Comparison of ENCODE assay signal across 24 mouse cellular contexts in genomic region chr13:103807464-103807863, GRCm38 (mm10). TPM values are rescaled to one million over a fixed set of nuclear protein-coding genes. Genes with fewer than 3 reads are reported as not detected.
DNase-seq lines count a peak whose midpoint lies in the region; ATAC-seq and TF ChIP-seq lines count a peak whose summit lies in the region.
"Had no signal": no experiment of that assay in that cellular context is flagged by ENCODE, and none has a peak within 500 bp of the region (broad histone marks: within the 10 kb centered on the region; RNA-seq: fewer than 3 reads in every experiment).

No protein-coding gene starts in this region.

- no peaks in the 10 kb centered on the region for H3K79me2 ChIP-seq in MEL (ENCODE audit: control insufficient read depth, insufficient read depth, low read length, poor library complexity)

- no peak overlapping the region for H3K4me2 ChIP-seq in heart, embryonic 13.5 days
- H3K4me2 ChIP-seq: embryonic facial prominence, embryonic 13.5 days; heart, embryonic 12.5 days; hindbrain, embryonic 12.5 days had no signal

- 0 out of 2 replicates have a peak overlapping the region, but pooled peaks have one; percentile 3 for H3K27ac ChIP-seq in heart, embryonic 13.5 days (replicated peaks)
- peak overlapping the region; percentile 55 for H3K27ac ChIP-seq in MEL (ENCODE audit: control insufficient read depth, low read depth, low read length)
- H3K27ac ChIP-seq: embryonic facial prominence, embryonic 13.5 days; gastrocnemius, adult 2 months had no signal

- H3K27me3 ChIP-seq in heart, embryonic 13.5 days (replicated peaks) = no peaks in the 10 kb centered on the region
- no peaks in the 10 kb centered on the region for H3K27me3 ChIP-seq in MEL (ENCODE audit: control insufficient read depth in 1 of 2, insufficient read depth in 2 of 2, low read length in 2 of 2)
- H3K27me3 ChIP-seq: embryonic facial prominence, embryonic 13.5 days; forebrain, embryonic 12.5 days; heart, embryonic 12.5 days; hindbrain, embryonic 12.5 days; Patski had no signal

- peaks cover 1% of the 10 kb centered on the region; the same call in 1 of the 2 replicates for H3K36me3 ChIP-seq in heart, embryonic 13.5 days
- H3K36me3 ChIP-seq in MEL (ENCODE audit: control insufficient read depth in 1 of 2, insufficient read depth in 2 of 2, low read length in 2 of 2) = peaks cover 0 to 7% of the 10 kb centered on the region in 2 experiments; a peak in 2 of 4 replicates
- H3K36me3 ChIP-seq: embryonic facial prominence, embryonic 13.5 days; forebrain, embryonic 12.5 days; hindbrain, embryonic 12.5 days had no signal

- ATAC-seq in heart, embryonic 13.5 days (ENCODE audit: extremely low read depth, insufficient number of reproducible peaks, low FRiP score, low TSS enrichment) = no peak
- peak; percentile 37; the same call in 1 of the 2 replicates for ATAC-seq in granulocyte monocyte progenitor cell, adult 5-6 weeks (replicated peaks; ENCODE audit: poor library complexity, severe bottlenecking)
- ATAC-seq: CD4-positive, CD25-positive, alpha-beta regulatory T cell, adult 4 months; hindbrain, embryonic 16.5 days; inflammation-experienced regulatory T-cells, adult 6 months; Patski had no signal

- no peak for TF ChIP-seq POLR2A in MEL (IDR thresholded peaks at IDR 0.05; ENCODE audit: control insufficient read depth in 1 of 2, insufficient read depth in 1 of 2, low read depth in 1 of 2, low read length in 2 of 2, poor library complexity in 1 of 2)

- no peak for TF ChIP-seq RAD21 in MEL (IDR thresholded peaks at IDR 0.05; ENCODE audit: low read depth, low read length)

- no peak for TF ChIP-seq CTCF in MEL (IDR thresholded peaks at IDR 0.05 in 2 of 3, conservative IDR thresholded peaks at IDR 0.05 in 1 of 3; ENCODE audit: control insufficient read depth in 1 of 3, insufficient read depth in 1 of 3, low read depth in 2 of 3, low read length in 3 of 3, poor library complexity in 1 of 3, severe bottlenecking in 1 of 3)

- TF ChIP-seq EP300 in MEL (IDR thresholded peaks at IDR 0.05; ENCODE audit: low read depth in 1 of 2, low read length in 2 of 2) = peak in 1 of 2 experiments; percentile 43; a peak in 3 of 4 replicates

- WGBS in heart, embryonic 13.5 days = 46% methylated on average over 5 of the region's 5 CpGs

- H3K9me3 ChIP-seq in heart, embryonic 13.5 days = no peaks in the 10 kb centered on the region
- no peaks in the 10 kb centered on the region for H3K9me3 ChIP-seq in MEL (replicated peaks; ENCODE audit: insufficient read depth, low read length)
- H3K9me3 ChIP-seq: embryonic facial prominence, embryonic 13.5 days; forebrain, embryonic 12.5 days; heart, embryonic 12.5 days; hindbrain, embryonic 12.5 days had no signal

- H3K9ac ChIP-seq in heart, embryonic 13.5 days = no peak overlapping the region
- H3K9ac ChIP-seq in MEL (ENCODE audit: control insufficient read depth, low read depth, low read length, poor library complexity, severe bottlenecking) = no peak overlapping the region
- H3K9ac ChIP-seq: embryonic facial prominence, embryonic 13.5 days; forebrain, embryonic 12.5 days; heart, embryonic 12.5 days; hindbrain, embryonic 12.5 days had no signal

- H3K4me1 ChIP-seq in heart, embryonic 13.5 days = peaks cover 21% of the 10 kb centered on the region
- peaks cover 3 to 11% of the 10 kb centered on the region in 2 experiments; a peak in 3 of 4 replicates for H3K4me1 ChIP-seq in MEL (ENCODE audit: control insufficient read depth in 1 of 2, insufficient read depth in 2 of 2, low read length in 2 of 2)

- DNase-seq in heart, postnatal 4 days = no peak
- DNase-seq in 416B (ENCODE audit: low read depth) (peak; percentile 26), MEL (ENCODE audit: low read depth, low spot score) (peak; percentile 79)
- DNase-seq in adrenal gland, adult 8-10 months = no peak
- no peak for DNase-seq in T-cell, adult 2 months (ENCODE audit: low spot score)
- DNase-seq: adrenal gland, postnatal 10 days; B cell, adult 2 months; cerebellum, adult 11-12 months; cerebellum, adult 9-11 months; gastrocnemius, adult 2 months; gastrocnemius, postnatal 25 days; heart, adult 18-20 months; heart, postnatal 36 days; kidney, adult 18-20 months had no signal

- H3K4me3 ChIP-seq in heart, embryonic 13.5 days = no peak overlapping the region
- H3K4me3 ChIP-seq in MEL (ENCODE audit: control insufficient read depth in 1 of 2, insufficient read depth in 1 of 2, low read depth in 2 of 2, low read length in 2 of 2) = no peak overlapping the region
- H3K4me3 ChIP-seq: embryonic facial prominence, embryonic 13.5 days; forebrain, embryonic 12.5 days; gastrocnemius, adult 2 months; heart, embryonic 12.5 days; hindbrain, embryonic 12.5 days had no signal

TF ChIP-seq in MEL, 35 proteins besides CTCF, POLR2A, EP300 and RAD21:
- TF ChIP-seq KAT2A (conservative IDR thresholded peaks at IDR 0.05; ENCODE audit: low read depth, low read length) (no peak), SMC3 (IDR thresholded peaks at IDR 0.05; ENCODE audit: low read depth, low read length) (no peak), JUND (IDR thresholded peaks at IDR 0.05; ENCODE audit: low read depth, low read length) (no peak), ELF1 (IDR thresholded peaks at IDR 0.05; ENCODE audit: low read depth, low read length) (no peak), MXI1 (IDR thresholded peaks at IDR 0.05; ENCODE audit: low read depth, low read length) (no peak), MEF2A (IDR thresholded peaks at IDR 0.05; ENCODE audit: extremely low read depth, insufficient replicate concordance, low read depth, low read length, poor library complexity, severe bottlenecking) (no peak), MAZ (IDR thresholded peaks at IDR 0.05; ENCODE audit: low read depth, low read length) (no peak), MYC (IDR thresholded peaks at IDR 0.05; ENCODE audit: low read depth, low read length) (peak; percentile 49; the same call in 1 of the 2 replicates), USF1 (IDR thresholded peaks at IDR 0.05; ENCODE audit: low read depth, low read length) (no peak), RCOR1 (IDR thresholded peaks at IDR 0.05; ENCODE audit: low read depth, low read length) (no peak), CHD1 (IDR thresholded peaks at IDR 0.05; ENCODE audit: low read depth, low read length) (no peak), GATA1 (IDR thresholded peaks at IDR 0.05; ENCODE audit: low read depth, low read length) (peak; percentile 38; the same call in 1 of the 2 replicates), ETS1 (IDR thresholded peaks at IDR 0.05; ENCODE audit: low read depth, low read length) (no peak; the same call in none of the 2 replicates), MAX (IDR thresholded peaks at IDR 0.05; ENCODE audit: low read length) (no peak), TCF12 (IDR thresholded peaks at IDR 0.05; ENCODE audit: low read depth, low read length) (no peak), NELFE (IDR thresholded peaks at IDR 0.05; ENCODE audit: low read depth, low read length) (no peak)
TF ChIP-seq in MEL: peak in this region for 2.

RNA-seq across cellular contexts. Expression of gene Srek1, which starts 33.1 kb away (rescaled TPM):
- 47.7 and 49.3 TPM in 2 replicates for polyA plus RNA-seq in heart, embryonic 13.5 days (2015; fragmentation: Nextera tagmentation; extraction: Ambion mirVana)
- total RNA-seq in heart, postnatal 4 days (2021) = 10 to 100 TPM; 40.9 to 50.4 TPM
- 31.0 and 31.4 TPM in 2 replicates for total RNA-seq in MEL (2012; rRNA removed)
- polyA plus RNA-seq in MEL (2012; ENCODE audit: insufficient read depth in 1 of 2, insufficient read length in 2 of 2, low read depth in 1 of 2, low replicate concordance in 2 of 2, missing spikeins in 1 of 2) = 10 to 100 TPM in 1 of 2 experiments, not detected in 1; 68.5 TPM
- total RNA-seq in granulocyte monocyte progenitor cell, adult 5-6 weeks (2014; fragmentation: Nextera tagmentation) = 74.5 and 101 TPM in 2 replicates
- 83.3 and 85.8 TPM in 2 replicates for total RNA-seq in granulocyte monocyte progenitor cell, adult 5-6 weeks (2017)
- total RNA-seq in adrenal gland, adult 8-10 months (2022) = 100 to 1,000 TPM in 1 of 4 experiments, 10 to 100 TPM in 3; 49.2 to 112 (median 77.1) TPM

Comparison
In these comparisons a context has a peak if more than half of its experiments do, and no peak if none do; other contexts are left out.
1. DNase-seq: peak in 416B (single experiment) and MEL (single experiment); none in heart, postnatal 4 days (single experiment), adrenal gland, adult 8-10 months (single experiment) and T-cell, adult 2 months (single experiment).